Mouse (Mus musculus): ENCODE data around the gene Ccdc169. TPM values are rescaled to one million over a fixed set of nuclear protein-coding genes. Genes with fewer than 3 reads are reported as not detected.
"Not testable (repeated sequence)": the region's sequence is repeated elsewhere in the genome, so short reads cannot be mapped to it uniquely, and the experiment has no call there.

The Ccdc169 gene
- total RNA-seq, 4 experiments from 2014 or later, result 0.08 to 0.09 TPM; not detected in 2

DNA sequence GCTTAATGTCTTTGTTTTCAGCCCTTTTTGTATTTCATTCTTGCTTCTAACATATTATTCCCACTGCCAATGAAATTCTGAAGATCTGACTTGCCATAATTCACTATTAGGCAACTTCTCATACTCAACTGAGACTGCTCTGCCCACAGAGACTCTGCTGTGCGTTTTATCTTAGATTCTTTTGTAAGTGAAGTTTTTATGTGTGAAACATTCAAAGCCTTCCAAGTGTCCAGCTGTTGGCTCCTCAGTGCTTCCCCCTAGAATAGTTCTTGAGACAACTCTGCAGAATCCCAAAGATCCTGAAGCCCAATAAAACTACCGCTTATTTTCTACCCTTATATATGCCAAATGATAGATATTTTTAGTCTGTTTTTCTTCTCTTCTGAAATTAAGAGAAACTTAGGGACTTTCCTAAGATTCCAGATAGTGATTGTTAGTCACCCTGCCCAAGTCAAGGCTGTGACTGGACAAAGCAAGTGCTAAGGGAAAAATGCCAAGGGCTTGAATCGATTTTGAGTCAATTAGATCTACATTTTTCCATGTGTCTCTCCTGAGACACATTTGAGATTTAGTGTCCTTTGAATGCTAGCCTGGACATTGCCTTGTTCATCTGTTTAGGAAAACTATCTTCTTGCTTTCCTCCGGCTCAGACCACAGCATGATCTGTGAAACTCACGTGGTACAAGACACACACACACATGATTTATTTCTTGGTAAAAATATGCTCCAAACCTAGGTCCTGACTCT, 58.6 kb downstream of the Ccdc169 start:
- peak; percentile 36 for DNase-seq (ENCODE audit: low spot score)

- DNase-seq (ENCODE audit: low spot score), result no peak
Measured at GRCm38 (mm10) chr3:55196328-55196710, 59.2 kb downstream of the Ccdc169 start.

DNA sequence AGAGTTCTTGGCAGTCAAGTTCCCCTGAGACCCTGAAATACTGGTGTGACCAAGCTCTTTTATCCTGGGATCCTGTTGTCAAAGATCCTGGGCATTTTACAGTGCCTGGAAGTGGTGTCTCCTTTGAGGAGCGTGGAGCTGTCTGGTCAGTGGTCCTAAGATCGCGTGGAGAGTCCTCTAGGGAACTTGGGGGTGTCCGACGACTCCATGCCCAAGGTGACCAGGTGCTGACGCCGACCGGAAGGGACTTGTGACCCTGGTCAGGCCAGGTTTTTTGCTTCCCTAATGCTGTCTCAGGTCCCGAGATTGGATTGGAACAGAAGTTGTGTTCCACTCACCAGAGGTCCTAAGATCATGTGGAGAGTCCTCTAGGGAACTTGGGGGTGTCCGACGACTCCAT, 66.5 kb downstream of the Ccdc169 start:
- DNase-seq (ENCODE audit: low spot score), result not testable (repeated sequence)

DNA sequence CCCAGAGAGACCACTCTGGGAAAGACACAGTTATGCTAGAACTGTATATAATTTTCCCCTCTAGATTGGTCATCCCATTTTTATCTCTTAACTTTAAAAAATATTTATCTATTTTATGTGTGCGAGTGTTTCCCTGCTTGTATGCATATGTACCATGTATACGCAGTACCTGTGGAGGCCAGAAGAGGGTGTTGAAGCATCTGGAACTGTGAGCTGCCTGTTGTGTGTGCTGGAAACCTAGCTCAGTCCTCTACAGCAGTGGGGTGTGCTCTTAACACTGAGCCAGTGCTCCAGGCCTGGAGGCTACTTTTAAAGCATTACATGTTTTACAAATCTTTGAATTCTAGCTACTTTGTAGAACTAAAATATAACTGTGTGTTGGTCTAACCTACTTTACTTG, 69.3 kb downstream of the Ccdc169 start:
- no peak for DNase-seq (ENCODE audit: low spot score)

GRCm38 (mm10) chr3:55207665-55208064, 70.5 kb downstream of the Ccdc169 start:
- DNase-seq (ENCODE audit: low spot score), result no peak

- DNase-seq (ENCODE audit: low spot score), result no peak
Measured at GRCm38 (mm10) chr3:55212254-55212653, 75.1 kb downstream of the Ccdc169 start.

DNA sequence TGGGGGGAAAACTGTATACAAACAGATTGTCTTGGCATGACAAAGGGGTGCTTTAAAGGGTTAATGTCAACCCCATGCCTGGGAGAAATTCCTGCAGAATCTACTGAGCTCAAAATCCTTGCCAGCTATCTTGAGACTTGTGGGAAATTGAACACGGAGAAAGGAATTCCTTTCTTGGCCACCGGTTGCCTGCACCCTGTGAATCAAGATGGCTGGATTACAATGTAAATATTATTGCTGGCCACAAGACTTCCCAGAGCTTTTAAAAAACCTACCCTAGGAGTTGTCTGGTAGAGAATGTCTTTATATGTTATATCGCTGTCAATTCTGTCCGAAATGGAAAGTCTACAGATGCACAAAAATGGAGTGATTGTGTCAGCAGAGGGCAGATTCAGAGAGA, 76.6 kb downstream of the Ccdc169 start:
- DNase-seq (ENCODE audit: low spot score), result no peak

DNA sequence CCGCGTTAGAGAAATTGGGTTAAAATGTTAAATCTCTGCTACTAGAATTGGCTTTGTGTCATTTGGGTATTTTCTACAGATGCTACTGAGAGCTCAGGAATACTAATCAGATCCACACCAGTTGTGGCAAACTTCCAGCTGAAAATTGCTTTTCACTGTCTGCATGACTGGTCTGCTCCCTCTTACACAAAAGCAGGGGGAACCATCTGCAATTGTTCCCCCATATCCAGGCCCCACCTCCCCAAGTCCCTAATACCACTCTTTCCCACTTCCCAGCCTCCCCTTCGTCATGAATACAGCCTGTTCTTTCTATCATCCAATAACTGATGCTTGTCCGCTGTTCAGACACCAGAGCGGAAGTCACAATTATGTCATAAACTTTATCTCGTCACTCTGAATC, 77.3 kb downstream of the Ccdc169 start:
- no peak for DNase-seq (ENCODE audit: low spot score)

- DNase-seq (ENCODE audit: low spot score), result no peak
Measured at GRCm38 (mm10) chr3:55222502-55222901, 85.4 kb downstream of the Ccdc169 start.

Small RNAs within 50 kb of the gene (microRNA-seq; reads per million reads assigned to microRNA genes)
- not detected for gene Gm22029

Other genes starting within 250 kb of the Ccdc169 start
- gene Sertm1, start 221.5 kb upstream of the Ccdc169 start, total RNA-seq (2022), result under 1 TPM; 0.14 to 0.31 (median 0.19) TPM
- not detected for gene Ccna1, start 81.8 kb upstream of the Ccdc169 start, total RNA-seq (2022)
- 10 to 100 TPM; 36.9 to 46.0 (median 43.0) TPM for gene Spg20, start 25.2 kb upstream of the Ccdc169 start, total RNA-seq (2022)
- not detected for gene Sohlh2, start 44.7 kb downstream of the Ccdc169 start, total RNA-seq (2022)
- 1 to 10 TPM; 2.4 to 4.7 (median 3.6) TPM for gene Dclk1, start 105.0 kb downstream of the Ccdc169 start, total RNA-seq (2022)